Mouse (Mus musculus) CH12.LX (cell line): Measurements from ENCODE around the gene Aldh4a1.

Experiments
- CHD1 ChIP-seq: IDR thresholded peaks from 2 replicates; pipeline ENCODE4 v1.6.1; 2012; ENCODE audit warnings: low read depth, low read length, improper control_type of control experiment, inconsistent platforms
- CTCF ChIP-seq, 2 experiments: IDR thresholded peaks in 1 of 2; conservative IDR thresholded peaks in 1 of 2; 2 replicates each; pipeline ENCODE4 v1.5.1; 2011 to 2012; ENCODE audit warnings: low read depth in 2 of 2, low read length in 2 of 2, improper control_type of control experiment in 1 of 2, inconsistent platforms in 1 of 2, mild to moderate bottlenecking in 1 of 2, moderate library complexity in 1 of 2
- HCFC1 ChIP-seq: IDR thresholded peaks from 2 replicates; pipeline ENCODE4 v1.6.1; 2012; ENCODE audit warnings: low read depth, mild to moderate bottlenecking, inconsistent platforms, low read length, improper control_type of control experiment
- JUND ChIP-seq: conservative IDR thresholded peaks from 2 replicates; pipeline ENCODE4 v1.6.1; 2011; ENCODE audit warnings: low read depth, low read length, improper control_type of control experiment
- PAX5 ChIP-seq: IDR thresholded peaks from 2 replicates; pipeline ENCODE4 v1.6.1; 2012; ENCODE audit warnings: low read length, inconsistent platforms, mixed read lengths
- POLR2A ChIP-seq: IDR thresholded peaks from 2 replicates; pipeline ENCODE4 v1.6.1; 2011; ENCODE audit warnings: low read depth, mild to moderate bottlenecking, improper control_type of control experiment, low read length
- USF2 ChIP-seq: conservative IDR thresholded peaks from 2 replicates; pipeline ENCODE4 v1.6.1; 2011; ENCODE audit warnings: low read depth, low read length, improper control_type of control experiment
- ZC3H11A ChIP-seq: IDR thresholded peaks from 2 replicates; pipeline ENCODE4 v1.6.1; 2012; ENCODE audit warnings: low read depth, mild to moderate bottlenecking, inconsistent platforms, low read length, improper control_type of control experiment

- TF ChIP-seq POLR2A = no peak
- TF ChIP-seq CTCF (conservative IDR thresholded peaks at IDR 0.05 in 1 of 2, IDR thresholded peaks at IDR 0.05 in 1 of 2; ENCODE audit: low read depth in 2 of 2, low read length in 2 of 2) = no peak
- no peak for TF ChIP-seq PAX5
- TF ChIP-seq JUND = no peak
- TF ChIP-seq CHD1 = no peak
- no peak for TF ChIP-seq ZC3H11A
- TF ChIP-seq HCFC1 = no peak
- no peak for TF ChIP-seq USF2
These were observed 17.4 kb upstream of the Aldh4a1 start for GRCm38 (mm10) chr4:139605216-139605615.
